Mouse (Mus musculus) spleen, adult 2 months (tissue): ENCODE results near the gene Gsc2.

Experiments used
- CTCF ChIP-seq: fragments of 200-500 bp; IDR thresholded peaks from 2 replicates; pipeline ENCODE4 v1.5.1; 2011; ENCODE audit warnings: mild to moderate bottlenecking, inconsistent platforms; ENCODE audit not compliant: insufficient read depth, insufficient read length, insufficient replicate concordance; ENCODE audit errors: extremely low read depth
- POLR2A ChIP-seq: fragments of 200-500 bp; IDR thresholded peaks from 2 replicates; pipeline ENCODE4 v1.6.1; 2011; ENCODE audit warnings: low read depth, low read length, inconsistent platforms

DNA sequence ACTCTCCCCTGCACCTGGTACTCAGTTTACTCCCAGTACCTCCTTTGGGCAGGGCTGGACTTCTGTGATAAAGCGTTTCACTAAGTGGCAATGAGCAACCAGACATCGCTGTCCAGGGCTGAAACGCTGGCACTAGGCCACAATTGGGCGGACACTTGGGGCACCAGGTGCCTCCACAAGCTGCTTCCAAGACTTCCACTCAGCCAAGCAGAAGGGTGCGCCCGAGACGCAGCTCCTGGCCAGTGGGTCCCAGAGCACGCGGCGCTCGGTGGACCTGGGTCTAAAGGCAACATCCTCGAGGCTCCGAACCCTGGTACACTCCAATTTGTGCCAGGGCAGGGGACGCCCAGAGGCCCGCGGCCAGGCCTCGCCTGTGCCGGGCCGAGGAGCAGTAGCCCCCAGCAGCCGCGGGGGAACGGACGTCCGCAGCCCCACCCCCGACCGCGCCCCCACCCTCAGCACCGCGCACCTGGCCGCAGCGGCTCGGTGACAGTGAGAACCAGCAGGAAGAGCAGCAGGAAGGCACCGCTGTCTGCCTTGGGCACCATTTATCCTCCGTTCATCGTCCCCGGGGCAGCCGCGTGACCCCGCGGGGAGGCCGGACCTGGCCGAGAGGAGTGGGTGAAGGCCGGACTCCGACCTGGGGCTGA lies 23.8 kb downstream of the Gsc2 start:
- TF ChIP-seq POLR2A (no peak), CTCF (no peak)
